In genomic region chr5:131266291-131266690, GRCm38 (mm10) we compare ENCODE assay signal across 29 mouse cellular contexts. TPM values are rescaled to one million over a fixed set of nuclear protein-coding genes. Genes with fewer than 3 reads are reported as not detected.
"Had no signal": no experiment of that assay in that cellular context is flagged by ENCODE, and none has a peak within 500 bp of the region (broad histone marks: within the 10 kb centered on the region; RNA-seq: fewer than 3 reads in every experiment).

No protein-coding gene starts in this region.

- H3K27ac ChIP-seq: gastrocnemius, adult 2 months; heart, adult 2 months; heart, embryonic 13.5 days; heart, embryonic 15.5 days; hindbrain, embryonic 10.5 days; hindbrain, embryonic 12.5 days; hindbrain, embryonic 14.5 days; intestine, embryonic 15.5 days; layer of hippocampus, adult 2 months; left cerebral cortex, adult 2 months; limb, embryonic 10.5 days; limb, embryonic 12.5 days; liver, embryonic 13.5 days; liver, embryonic 15.5 days had no signal

- H3K9me3 ChIP-seq: heart, embryonic 13.5 days; heart, embryonic 15.5 days; hindbrain, embryonic 10.5 days; hindbrain, embryonic 12.5 days; intestine, embryonic 15.5 days; limb, embryonic 10.5 days; limb, embryonic 12.5 days; liver, embryonic 13.5 days; liver, embryonic 15.5 days had no signal

- H3K27me3 ChIP-seq: heart, embryonic 13.5 days; heart, embryonic 15.5 days; hindbrain, embryonic 12.5 days; intestine, embryonic 15.5 days; limb, embryonic 12.5 days; liver, embryonic 13.5 days; liver, embryonic 15.5 days had no signal

- H3K4me1 ChIP-seq: heart, embryonic 13.5 days; heart, embryonic 15.5 days; hindbrain, embryonic 10.5 days; hindbrain, embryonic 12.5 days; intestine, embryonic 15.5 days; limb, embryonic 10.5 days; limb, embryonic 12.5 days; liver, embryonic 13.5 days; liver, embryonic 15.5 days had no signal

- ATAC-seq: hindbrain, embryonic 16.5 days; inflammation-experienced regulatory T-cells, adult 6 months; intestine, embryonic 15.5 days; intestine, postnatal 0 days; liver, postnatal 0 days had no signal

- H3K4me3 ChIP-seq: gastrocnemius, adult 2 months; heart, adult 2 months; heart, embryonic 13.5 days; heart, embryonic 15.5 days; hindbrain, embryonic 10.5 days; hindbrain, embryonic 12.5 days; intestine, embryonic 15.5 days; layer of hippocampus, adult 2 months; left cerebral cortex, adult 2 months; limb, embryonic 10.5 days; limb, embryonic 12.5 days; liver, embryonic 13.5 days; liver, embryonic 15.5 days had no signal

- H3K36me3 ChIP-seq: heart, embryonic 13.5 days; heart, embryonic 15.5 days; hindbrain, embryonic 10.5 days; hindbrain, embryonic 12.5 days; intestine, embryonic 15.5 days; limb, embryonic 10.5 days; limb, embryonic 12.5 days; liver, embryonic 13.5 days; liver, embryonic 15.5 days had no signal

- DNase-seq: gastrocnemius, adult 2 months; gastrocnemius, postnatal 10 days; gastrocnemius, postnatal 25 days; heart, adult 2 months; heart, postnatal 14 days; heart, postnatal 4 days; kidney, adult 18-20 months; kidney, adult 8-10 months; kidney, postnatal 10 days; kidney, postnatal 25 days; kidney, postnatal 4 days; liver; liver, embryonic 13.5 days; liver, postnatal 0 days had no signal

RNA-seq across cellular contexts. Expression of gene Galnt17, which starts 42.0 kb away (rescaled TPM):
- total RNA-seq: granulocyte monocyte progenitor cell, adult 5-6 weeks had no signal
- polyA plus RNA-seq: inflammation-experienced regulatory T-cells, adult 6 months; liver, postnatal 0 days had no signal
